Mouse (Mus musculus): Measurements from ENCODE around the gene Dennd1b. TPM values are rescaled to one million over a fixed set of nuclear protein-coding genes. Genes with fewer than 3 reads are reported as not detected.

Dennd1b gene
- polyA plus RNA-seq, 1 experiment = 13.2 TPM

GRCm38 (mm10) chr1:139215311-139215710 lies 252.1 kb downstream of the Dennd1b start:
- Histone ChIP-seq H3K4me1 (ENCODE audit: control insufficient read depth, insufficient read depth, insufficient read length) (no peaks in the 10 kb centered on the region), H3K36me3 (ENCODE audit: control insufficient read depth, insufficient read depth, low read length) (no peaks in the 10 kb centered on the region), H3K27me3 (ENCODE audit: control insufficient read depth, insufficient read depth, low read length) (no peaks in the 10 kb centered on the region), H3K4me3 (ENCODE audit: extremely low read depth, insufficient read depth, insufficient read length) (no peak overlapping the region), H3K27ac (ENCODE audit: insufficient read depth, low read length) (no peak overlapping the region)
- TF ChIP-seq CTCF (IDR thresholded peaks at IDR 0.05; ENCODE audit: extremely low read depth, insufficient read depth, insufficient read length, insufficient replicate concordance) (no peak), POLR2A (IDR thresholded peaks at IDR 0.05; ENCODE audit: low read depth, low read length) (no peak)
- no peak for DNase-seq (ENCODE audit: low read depth in 1 of 2, low spot score in 2 of 2)
- WGBS = 74% methylated on average over 8 of the region's 8 CpGs

GRCm38 (mm10) chr1:139223804-139224203 lies 260.6 kb downstream of the Dennd1b start:
- DNase-seq (ENCODE audit: low read depth in 1 of 2, low spot score in 2 of 2) = no peak
- H3K4me3 ChIP-seq (ENCODE audit: extremely low read depth, insufficient read depth, insufficient read length) = no peak overlapping the region
- no peaks in the 10 kb centered on the region for H3K4me1 ChIP-seq (ENCODE audit: control insufficient read depth, insufficient read depth, insufficient read length)
- H3K27me3 ChIP-seq (ENCODE audit: control insufficient read depth, insufficient read depth, low read length) = no peaks in the 10 kb centered on the region
- no peaks in the 10 kb centered on the region for H3K36me3 ChIP-seq (ENCODE audit: control insufficient read depth, insufficient read depth, low read length)
- 80% methylated on average over 4 of the region's 4 CpGs for WGBS
- TF ChIP-seq CTCF (IDR thresholded peaks at IDR 0.05; ENCODE audit: extremely low read depth, insufficient read depth, insufficient read length, insufficient replicate concordance) (no peak), POLR2A (IDR thresholded peaks at IDR 0.05; ENCODE audit: low read depth, low read length) (no peak)
- no peak overlapping the region for H3K27ac ChIP-seq (ENCODE audit: insufficient read depth, low read length)

- Histone ChIP-seq H3K4me3 (ENCODE audit: extremely low read depth, insufficient read depth, insufficient read length) (no peak overlapping the region), H3K27me3 (ENCODE audit: control insufficient read depth, insufficient read depth, low read length) (no peaks in the 10 kb centered on the region), H3K36me3 (ENCODE audit: control insufficient read depth, insufficient read depth, low read length) (no peaks in the 10 kb centered on the region), H3K4me1 (ENCODE audit: control insufficient read depth, insufficient read depth, insufficient read length) (no peaks in the 10 kb centered on the region), H3K27ac (ENCODE audit: insufficient read depth, low read length) (no peak overlapping the region)
- TF ChIP-seq CTCF (IDR thresholded peaks at IDR 0.05; ENCODE audit: extremely low read depth, insufficient read depth, insufficient read length, insufficient replicate concordance) = no peak
- no peak for TF ChIP-seq POLR2A (IDR thresholded peaks at IDR 0.05; ENCODE audit: low read depth, low read length)
- WGBS = 88% methylated on average over 6 of the region's 6 CpGs
- no peak for DNase-seq (ENCODE audit: low read depth in 1 of 2, low spot score in 2 of 2)
Measured at GRCm38 (mm10) chr1:139224309-139224949, 261.2 kb downstream of the Dennd1b start.

Other genes starting within 250 kb of the Dennd1b start
- gene Lhx9, start 114.9 kb upstream of the Dennd1b start, polyA plus RNA-seq (2012; rRNA removed) = 0.05 and 0.07 TPM in 2 replicates
- gene 2310009B15Rik, start 106.6 kb upstream of the Dennd1b start, polyA plus RNA-seq (2012; rRNA removed) = 15.3 and 21.2 TPM in 2 replicates